Mouse (Mus musculus) skeletal muscle tissue, adult 2 months (tissue): ENCODE measurements around the gene Tubb3.
A peak's percentile ranks its signal among the peaks of the same experiment; 100 is the strongest.
"Not testable (repeated sequence)": the region's sequence is repeated elsewhere in the genome, so short reads cannot be mapped to it uniquely, and the experiment has no call there.

Experiments
- DNase-seq: peaks from one replicate; pipeline ENCODE4 v3.0.0-alpha.2; 2012; ENCODE audit warnings: low read depth, low spot score

Gene Tubb3

GRCm38 (mm10) chr8:123431616-123432365 is 20.6 kb downstream of the Tubb3 start:
- no peak for DNase-seq

- DNase-seq, result no peak
Observed at GRCm38 (mm10) chr8:123432381-123432780, 21.2 kb downstream of the Tubb3 start.

DNA sequence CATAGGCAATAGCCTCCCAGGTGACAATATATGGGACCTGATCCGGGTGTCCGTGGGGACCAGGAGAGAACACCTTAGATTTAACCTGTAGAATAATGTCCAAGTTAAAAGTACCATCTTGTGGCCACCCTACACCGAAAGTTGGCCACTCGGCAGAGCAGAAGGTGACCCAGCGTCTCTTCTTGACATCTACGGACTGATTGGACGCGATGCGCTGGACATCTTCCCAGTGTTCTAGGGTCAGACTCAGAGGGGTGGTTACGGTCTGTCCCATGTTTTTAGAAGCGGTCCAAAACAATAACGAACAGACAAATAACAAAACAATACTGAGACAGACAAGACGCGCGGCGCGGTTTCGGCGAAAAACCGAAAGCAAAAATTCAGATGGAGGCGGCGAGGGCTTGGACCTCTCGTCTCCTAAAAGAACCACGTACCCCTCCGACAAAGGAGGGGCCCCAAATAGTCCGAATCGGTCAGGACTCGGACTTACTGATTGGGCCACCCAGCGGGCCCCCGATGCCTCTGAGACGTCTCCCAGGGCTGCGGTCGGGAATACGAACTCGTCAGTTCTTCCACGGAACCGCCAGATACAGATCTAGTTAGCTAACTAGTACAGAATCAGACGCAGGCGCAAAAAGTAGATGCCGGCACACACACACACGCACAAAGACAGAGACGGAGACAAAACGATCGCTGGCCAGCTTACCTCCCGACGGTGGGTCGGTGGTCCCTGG is 22.2 kb downstream of the Tubb3 start:
- DNase-seq, result not testable (repeated sequence)

- no peak for DNase-seq
Observed at GRCm38 (mm10) chr8:123441788-123442187, 30.6 kb downstream of the Tubb3 start.

- DNase-seq, result no peak
Observed at GRCm38 (mm10) chr8:123442351-123442750, 31.1 kb downstream of the Tubb3 start.

GRCm38 (mm10) chr8:123442871-123443575 is 31.8 kb downstream of the Tubb3 start:
- DNase-seq, result peak; percentile 77

DNA sequence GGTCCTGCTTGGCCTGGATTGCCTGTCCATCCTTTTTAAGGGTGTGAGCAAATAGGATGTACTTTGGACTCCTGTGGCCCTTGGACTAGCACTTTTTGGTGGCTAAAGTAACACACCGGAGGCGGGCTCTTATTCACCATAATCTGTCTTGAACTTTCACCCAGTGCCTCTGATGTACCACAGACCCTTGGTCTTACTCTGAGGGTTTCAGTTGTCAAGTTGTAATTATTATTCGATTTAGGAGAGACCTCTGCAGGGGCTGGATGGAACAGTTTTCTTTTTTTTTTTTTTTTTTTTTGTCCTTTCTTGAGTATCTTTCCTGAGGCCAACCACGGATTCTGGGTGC is 32.3 kb downstream of the Tubb3 start:
- DNase-seq, result no peak

DNA sequence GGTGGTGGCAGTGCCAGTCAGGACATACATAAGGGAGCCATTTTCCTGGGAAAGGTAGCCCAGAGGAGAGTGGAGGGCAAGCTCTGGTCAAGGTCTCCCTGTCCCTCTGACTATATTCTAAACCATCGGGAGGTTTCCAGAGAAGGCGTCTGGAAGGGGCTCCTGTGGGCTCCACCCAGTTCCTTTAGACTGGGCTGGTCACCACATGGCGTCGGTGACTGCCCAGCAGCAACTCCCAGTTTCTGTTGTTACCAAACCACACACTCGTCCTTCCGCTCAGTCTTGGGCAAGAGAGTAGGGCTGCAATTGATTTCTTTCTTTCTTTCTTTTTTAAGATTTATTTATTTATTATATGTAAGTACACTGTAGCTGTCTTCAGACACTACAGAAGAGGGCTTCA is 32.9 kb downstream of the Tubb3 start:
- no peak for DNase-seq

DNA sequence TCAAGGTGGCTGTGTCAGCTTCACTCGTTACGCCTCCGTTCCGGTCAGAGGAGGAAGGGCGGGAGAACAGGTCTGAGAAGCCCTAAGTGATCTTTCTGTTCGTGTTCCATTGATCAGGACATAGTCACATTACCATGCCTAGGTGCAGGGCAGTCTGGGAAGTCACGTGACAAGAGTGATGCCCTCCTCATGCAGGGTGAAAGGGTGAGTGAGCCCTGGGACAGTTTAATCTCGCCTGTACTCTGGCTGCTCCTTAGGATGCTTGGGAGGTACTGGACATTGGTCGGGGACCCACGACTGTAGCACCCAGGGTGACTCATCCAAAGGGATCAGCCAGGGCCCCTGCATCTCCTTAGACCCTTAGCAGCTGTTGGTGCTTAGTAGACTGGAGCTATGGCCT is 34.8 kb downstream of the Tubb3 start:
- DNase-seq, result no peak

- DNase-seq, result no peak
Observed at GRCm38 (mm10) chr8:123446799-123447198, 35.6 kb downstream of the Tubb3 start.

DNA sequence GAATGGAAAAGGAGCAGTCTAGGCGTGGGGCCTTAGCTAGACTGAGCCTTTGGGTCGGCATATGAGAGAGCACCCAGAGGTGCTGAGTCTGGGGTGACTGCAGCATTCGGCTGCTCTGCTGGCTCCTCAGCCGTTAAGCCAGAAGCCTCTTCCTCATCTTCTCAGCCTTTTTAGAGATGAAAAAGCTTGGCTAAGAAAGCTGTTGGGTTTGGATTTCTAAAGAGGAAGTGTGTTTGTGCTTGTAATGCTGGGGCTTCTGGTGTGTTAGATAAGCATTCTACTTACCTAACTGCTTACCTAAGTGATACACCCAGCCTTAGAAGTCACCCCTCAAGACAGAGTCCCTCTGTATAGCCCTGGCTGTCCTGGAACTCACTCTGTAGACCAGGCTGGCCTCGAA is 39.6 kb downstream of the Tubb3 start:
- no peak for DNase-seq

GRCm38 (mm10) chr8:123451747-123452146 is 40.5 kb downstream of the Tubb3 start:
- not testable (repeated sequence) for DNase-seq

DNA sequence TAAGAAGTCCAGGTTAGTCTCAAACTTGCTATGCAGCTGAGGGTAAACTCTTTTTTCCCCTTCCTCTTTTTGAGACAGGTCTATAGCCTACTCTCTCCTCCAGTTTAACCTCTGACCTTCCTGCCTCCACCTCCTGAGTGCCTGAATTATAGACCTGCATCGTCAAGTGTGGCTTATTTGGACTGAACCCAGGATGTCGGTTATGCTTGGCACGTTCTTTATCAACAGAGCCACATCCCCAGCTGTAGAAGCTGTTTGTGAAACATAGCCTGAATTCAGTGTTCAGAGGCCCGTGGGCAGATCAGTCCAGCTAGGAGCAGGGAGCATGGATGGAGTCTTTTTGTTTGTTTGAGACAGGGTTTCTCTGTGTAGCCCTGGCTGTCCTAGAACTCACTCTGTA is 40.9 kb downstream of the Tubb3 start:
- DNase-seq, result no peak

DNA sequence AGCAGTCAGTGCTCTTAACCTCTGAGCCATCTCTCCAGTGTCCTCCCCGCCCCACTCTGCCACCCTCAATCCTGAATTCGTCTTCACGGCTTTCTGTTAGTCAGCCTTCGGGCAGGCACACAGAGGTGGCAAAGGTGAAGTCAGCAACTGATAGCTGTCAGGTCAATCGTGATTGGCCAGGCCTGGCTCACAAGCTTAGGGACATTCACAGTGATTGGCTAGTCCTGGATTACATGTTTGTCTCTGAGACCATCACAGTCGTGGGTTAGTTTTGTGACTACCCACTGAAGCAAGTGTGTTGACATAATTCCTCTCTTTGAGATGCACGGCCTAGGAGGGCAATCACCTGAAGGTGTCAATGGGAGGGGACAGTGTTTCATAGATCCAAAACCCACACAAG is 42.1 kb downstream of the Tubb3 start:
- DNase-seq, result no peak

- DNase-seq, result no peak
Observed at GRCm38 (mm10) chr8:123453951-123454350, 42.7 kb downstream of the Tubb3 start.

DNA sequence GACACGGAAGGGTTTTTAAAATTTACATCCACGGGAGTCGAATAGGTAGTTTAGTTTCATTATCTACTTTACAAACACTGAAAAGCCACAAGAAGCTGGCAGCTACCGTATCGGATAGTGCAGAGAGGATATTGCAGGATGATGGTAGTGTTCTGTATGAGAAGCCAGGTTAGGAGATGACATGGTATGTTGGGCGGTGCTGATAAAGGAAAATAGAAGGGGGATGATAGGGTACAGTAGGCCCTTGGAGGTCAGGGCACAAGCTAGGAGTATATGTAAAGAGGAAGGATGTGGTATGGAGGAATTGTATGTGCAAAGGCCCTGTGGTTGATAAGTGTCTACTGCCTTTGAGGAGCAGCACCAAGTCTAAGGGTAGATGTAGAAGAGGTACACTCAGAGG is 43.3 kb downstream of the Tubb3 start:
- no peak for DNase-seq

DNA sequence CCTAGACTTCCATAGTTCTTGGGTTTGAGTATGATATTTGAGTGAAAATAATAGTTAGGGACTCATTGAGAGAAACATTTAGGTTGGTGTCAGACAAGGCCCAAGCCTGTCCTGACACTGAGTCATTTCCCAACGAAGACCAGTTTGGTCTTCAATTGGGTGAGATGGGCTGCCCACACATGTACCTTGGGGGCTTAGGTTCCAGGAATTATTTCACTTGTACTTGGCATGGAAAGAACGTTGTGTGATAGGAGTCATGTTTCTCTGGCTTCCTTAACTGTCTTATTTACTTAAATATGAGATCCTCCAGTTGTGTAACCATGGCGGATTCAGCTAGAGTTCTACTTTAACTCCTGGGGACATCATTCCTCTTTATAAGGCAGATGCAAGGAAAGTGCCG is 52.4 kb downstream of the Tubb3 start:
- no peak for DNase-seq

- no peak for DNase-seq
Observed at GRCm38 (mm10) chr8:123467476-123467875, 56.3 kb downstream of the Tubb3 start.
